Mouse (Mus musculus): ENCODE measurements around the gene Foxred2. TPM values are rescaled to one million over a fixed set of nuclear protein-coding genes. Genes with fewer than 3 reads are reported as not detected.

The Foxred2 gene
- total RNA-seq, 4 experiments from 2014 or later: 0.17 to 0.61 (median 0.31) TPM

Other genes starting within 250 kb of the Foxred2 start
- gene Apol9b, start 227.7 kb downstream of the Foxred2 start, total RNA-seq (2022): not detected
- under 1 TPM in 2 of 4 experiments, not detected in 2; 0.63 to 0.86 TPM for gene Apol8, start 199.7 kb downstream of the Foxred2 start, total RNA-seq (2022)
- 10 to 100 TPM; 33.4 to 51.3 (median 39.4) TPM for gene Myh9, start 114.5 kb downstream of the Foxred2 start, total RNA-seq (2022)
- 100 to 1,000 TPM; 189 to 214 (median 212) TPM for gene Txn2, start 27.7 kb downstream of the Foxred2 start, total RNA-seq (2022)
- 10 to 100 TPM; 51.7 to 65.7 (median 53.8) TPM for gene Eif3d, start 14.1 kb upstream of the Foxred2 start, total RNA-seq (2022)
- gene Cacng2, start 163.3 kb upstream of the Foxred2 start, total RNA-seq (2022): not detected
- 10 to 100 TPM in 3 of 4 experiments, 1 to 10 TPM in 1; 9.0 to 16.1 (median 12.5) TPM for gene Ift27, start 217.4 kb upstream of the Foxred2 start, total RNA-seq (2022)
- over 10,000 TPM; 12,380 to 17,080 (median 15,669) TPM for gene Pvalb, start 249.7 kb upstream of the Foxred2 start, total RNA-seq (2022)

Measured in gastrocnemius, adult 8-10 months (tissue).